Mouse (Mus musculus) spleen, adult 12 weeks (tissue): ENCODE results near the gene Gm14548.
"Not testable (repeated sequence)": the region's sequence is repeated elsewhere in the genome, so short reads cannot be mapped to it uniquely, and the experiment has no call there.

ENCODE experiments used
- DNase-seq: peaks from one replicate; pipeline ENCODE4 v3.0.0; 2022; ENCODE audit warnings: low spot score

Gm14548 gene

GRCm38 (mm10) chr7:3898036-3898590 lies at the start of gene Gm14548:
Gene Gm14548, minus strand, starts transcription at chr7:3898120.
- peak; percentile 26 for DNase-seq

GRCm38 (mm10) chr7:3946117-3946516 lies 48.2 kb upstream of the Gm14548 start:
- no peak for DNase-seq

- no peak for DNase-seq
Measured at GRCm38 (mm10) chr7:3940915-3941314, 43.0 kb upstream of the Gm14548 start.

GRCm38 (mm10) chr7:3939866-3940525 lies 42.1 kb upstream of the Gm14548 start:
- DNase-seq = no peak

GRCm38 (mm10) chr7:3935473-3935872 lies 37.6 kb upstream of the Gm14548 start:
- not testable (repeated sequence) for DNase-seq

GRCm38 (mm10) chr7:3915387-3915786 lies 17.5 kb upstream of the Gm14548 start, which contains the start of gene Lilra6:
Gene Lilra6, minus strand, starts transcription at chr7:3915503.
- DNase-seq = not testable (repeated sequence)

- DNase-seq = no peak
Measured at GRCm38 (mm10) chr7:3903704-3904103, 5.8 kb upstream of the Gm14548 start.

- not testable (repeated sequence) for DNase-seq
Measured at GRCm38 (mm10) chr7:3875032-3875431, 22.9 kb downstream of the Gm14548 start.

- DNase-seq = not testable (repeated sequence)
Measured at GRCm38 (mm10) chr7:3844951-3845350, 53.0 kb downstream of the Gm14548 start, which contains the start of gene Pira2. Gene Pira2, minus strand, starts transcription at chr7:3845051.

- DNase-seq = not testable (repeated sequence)
Measured at GRCm38 (mm10) chr7:3837854-3838253, 60.1 kb downstream of the Gm14548 start.
